Mouse (Mus musculus): ENCODE results near the gene Cldn10. TPM values are rescaled to one million over a fixed set of nuclear protein-coding genes. Genes with fewer than 3 reads are reported as not detected.

Cldn10 gene
- polyA plus RNA-seq, 1 experiment from 2014 or later: 0.32 TPM

DNA sequence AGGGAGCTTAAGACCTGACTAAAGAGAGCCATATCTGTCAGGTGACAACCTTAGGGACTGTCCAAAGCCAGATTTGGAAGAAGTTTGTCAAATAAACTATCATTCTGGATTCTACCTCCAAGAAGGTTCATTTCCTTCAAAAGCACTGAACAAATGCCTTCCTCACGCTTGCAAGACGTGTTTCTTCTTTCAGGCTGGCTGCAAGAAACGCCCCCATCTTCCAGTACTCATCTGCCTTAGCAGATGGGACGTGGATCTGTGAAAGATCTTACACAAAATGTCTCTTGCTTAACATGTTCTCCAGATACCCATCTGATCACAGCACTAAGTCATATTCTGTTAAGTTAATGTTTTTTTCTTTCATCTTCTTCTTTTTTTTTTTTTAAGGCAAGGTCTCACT is 102.4 kb downstream of the Cldn10 start:
- no peak overlapping the region for H3K9ac ChIP-seq
- peaks cover 62% of the 10 kb centered on the region for H3K36me3 ChIP-seq
- no peaks in the 10 kb centered on the region for H3K4me1 ChIP-seq (replicated peaks)
- 89% methylated on average over 4 of the region's 4 CpGs for WGBS
- ATAC-seq (ENCODE audit: insufficient number of reproducible peaks, low FRiP score): no peak
- no peak overlapping the region for H3K4me3 ChIP-seq
- H3K9me3 ChIP-seq (replicated peaks): no peaks in the 10 kb centered on the region
- H3K4me2 ChIP-seq: no peak overlapping the region
- H3K27ac ChIP-seq (ENCODE audit: poor library complexity, severe bottlenecking): no peak overlapping the region
- no peaks in the 10 kb centered on the region for H3K27me3 ChIP-seq (replicated peaks)

- Histone ChIP-seq H3K27ac (ENCODE audit: poor library complexity, severe bottlenecking) (no peak overlapping the region), H3K27me3 (replicated peaks) (no peaks in the 10 kb centered on the region), H3K9me3 (replicated peaks) (no peaks in the 10 kb centered on the region), H3K4me3 (no peak overlapping the region), H3K9ac (no peak overlapping the region), H3K4me1 (replicated peaks) (no peaks in the 10 kb centered on the region), H3K36me3 (peaks cover 56% of the 10 kb centered on the region), H3K4me2 (no peak overlapping the region)
- no peak for ATAC-seq (ENCODE audit: insufficient number of reproducible peaks, low FRiP score)
- 73% methylated on average over 7 of the region's 7 CpGs for WGBS
Observed at GRCm38 (mm10) chr14:118895228-118895627, 107.5 kb downstream of the Cldn10 start.

- no peak overlapping the region for H3K27ac ChIP-seq (ENCODE audit: poor library complexity, severe bottlenecking)
- no peak overlapping the region for H3K9ac ChIP-seq
- no peaks in the 10 kb centered on the region for H3K4me1 ChIP-seq (replicated peaks)
- no peaks in the 10 kb centered on the region for H3K27me3 ChIP-seq (replicated peaks)
- peaks cover 58% of the 10 kb centered on the region for H3K36me3 ChIP-seq
- WGBS: 86% methylated on average over 10 of the region's 10 CpGs
- no peak overlapping the region for H3K4me2 ChIP-seq
- H3K9me3 ChIP-seq (replicated peaks): no peaks in the 10 kb centered on the region
- H3K4me3 ChIP-seq: no peak overlapping the region
- no peak for ATAC-seq (ENCODE audit: insufficient number of reproducible peaks, low FRiP score)
Observed at GRCm38 (mm10) chr14:118895655-118896054, 107.9 kb downstream of the Cldn10 start.

DNA sequence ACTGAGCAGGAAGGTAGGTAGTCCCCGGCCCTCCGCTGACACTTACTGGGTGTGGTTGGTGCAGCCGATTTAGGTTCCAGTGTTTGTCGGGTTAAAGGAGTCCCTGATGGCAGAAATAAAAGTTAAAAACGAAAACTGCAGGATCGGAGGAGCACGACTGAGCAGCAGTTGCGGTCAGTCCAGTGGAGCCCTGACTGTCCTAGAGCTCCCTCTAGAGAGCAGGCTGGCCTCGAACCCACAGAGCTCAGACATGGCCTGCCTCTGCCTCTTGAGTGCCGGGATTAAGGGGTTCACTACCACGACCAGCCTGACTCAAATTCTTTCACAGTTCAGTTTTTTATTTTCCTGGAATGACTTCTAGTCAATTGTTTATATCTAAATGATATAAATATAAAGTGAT is 112.2 kb downstream of the Cldn10 start:
- Histone ChIP-seq H3K4me3 (no peak overlapping the region), H3K4me1 (replicated peaks) (no peaks in the 10 kb centered on the region), H3K4me2 (no peak overlapping the region), H3K27ac (ENCODE audit: poor library complexity, severe bottlenecking) (no peak overlapping the region), H3K9ac (no peak overlapping the region), H3K9me3 (replicated peaks) (peaks cover 4% of the 10 kb centered on the region), H3K27me3 (replicated peaks) (no peaks in the 10 kb centered on the region), H3K36me3 (peaks cover 77% of the 10 kb centered on the region)
- ATAC-seq (ENCODE audit: insufficient number of reproducible peaks, low FRiP score): no peak
- 81% methylated on average over 11 of the region's 11 CpGs for WGBS

DNA sequence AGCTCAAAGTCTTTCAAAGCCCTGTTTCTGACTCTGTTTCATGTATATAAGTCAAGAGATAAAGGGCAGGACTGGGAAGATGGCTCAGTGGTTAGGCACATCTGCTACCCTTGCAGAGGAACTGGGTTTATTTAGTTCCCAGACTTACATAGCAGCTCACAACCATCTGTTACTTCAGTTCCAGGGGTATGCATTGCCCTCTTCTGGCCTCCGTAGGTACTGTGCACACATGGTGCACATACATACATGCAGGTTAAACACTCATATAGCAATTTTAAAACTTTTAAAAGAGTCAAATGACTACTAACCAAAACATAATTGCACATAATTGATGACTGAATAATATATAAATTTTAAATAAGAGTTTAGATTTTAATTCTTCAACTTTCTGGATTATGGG is 113.2 kb downstream of the Cldn10 start:
- Histone ChIP-seq H3K4me1 (replicated peaks) (no peaks in the 10 kb centered on the region), H3K4me2 (no peak overlapping the region), H3K27me3 (replicated peaks) (no peaks in the 10 kb centered on the region), H3K27ac (ENCODE audit: poor library complexity, severe bottlenecking) (no peak overlapping the region), H3K36me3 (peaks cover 67% of the 10 kb centered on the region), H3K4me3 (no peak overlapping the region), H3K9me3 (replicated peaks) (peaks cover 4% of the 10 kb centered on the region), H3K9ac (no peak overlapping the region)
- no peak for ATAC-seq (ENCODE audit: insufficient number of reproducible peaks, low FRiP score)
- 100% methylated on average over 1 of the region's 1 CpGs for WGBS

GRCm38 (mm10) chr14:118903397-118903796 is 115.7 kb downstream of the Cldn10 start:
- ATAC-seq (ENCODE audit: insufficient number of reproducible peaks, low FRiP score): no peak
- no peak overlapping the region for H3K4me3 ChIP-seq
- peaks cover 70% of the 10 kb centered on the region for H3K36me3 ChIP-seq
- no peak overlapping the region for H3K4me2 ChIP-seq
- peaks cover 11% of the 10 kb centered on the region for H3K4me1 ChIP-seq (replicated peaks)
- no peak overlapping the region for H3K27ac ChIP-seq (ENCODE audit: poor library complexity, severe bottlenecking)
- peaks cover 4% of the 10 kb centered on the region for H3K9me3 ChIP-seq (replicated peaks)
- no peaks in the 10 kb centered on the region for H3K27me3 ChIP-seq (replicated peaks)
- H3K9ac ChIP-seq: no peak overlapping the region
- WGBS: 84% methylated on average over 3 of the region's 3 CpGs

GRCm38 (mm10) chr14:118903867-118904562 is 116.3 kb downstream of the Cldn10 start:
- no peak for ATAC-seq (ENCODE audit: insufficient number of reproducible peaks, low FRiP score)
- Histone ChIP-seq H3K4me3 (no peak overlapping the region), H3K27me3 (replicated peaks) (no peaks in the 10 kb centered on the region), H3K4me1 (replicated peaks) (peaks cover 11% of the 10 kb centered on the region), H3K36me3 (peaks cover 65% of the 10 kb centered on the region), H3K9me3 (replicated peaks) (peaks cover 4% of the 10 kb centered on the region), H3K27ac (ENCODE audit: poor library complexity, severe bottlenecking) (no peak overlapping the region), H3K4me2 (no peak overlapping the region), H3K9ac (no peak overlapping the region)
- 77% methylated on average over 6 of the region's 6 CpGs for WGBS

DNA sequence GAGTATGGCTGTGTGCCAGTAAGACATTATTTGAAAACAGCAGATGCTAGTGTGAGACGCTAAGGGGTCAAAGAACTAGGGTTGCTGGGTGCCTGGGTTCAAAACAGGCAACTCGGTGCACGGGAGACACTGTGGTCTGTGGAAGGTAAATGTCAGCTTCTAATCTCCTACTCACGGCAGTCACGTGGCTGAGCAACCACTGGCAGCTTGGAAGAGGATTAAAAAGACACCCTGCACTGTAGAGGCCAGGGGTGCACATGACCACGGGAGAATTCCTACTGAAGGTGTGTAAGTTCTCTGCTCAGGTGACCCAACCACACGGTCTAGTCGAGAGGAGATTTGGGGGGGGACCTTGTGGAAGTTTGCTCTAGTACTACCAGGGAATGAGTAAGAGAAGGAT is 119.9 kb downstream of the Cldn10 start:
- Histone ChIP-seq H3K4me2 (no peak overlapping the region), H3K9me3 (replicated peaks) (no peaks in the 10 kb centered on the region), H3K4me1 (replicated peaks) (peaks cover 11% of the 10 kb centered on the region), H3K27me3 (replicated peaks) (no peaks in the 10 kb centered on the region), H3K4me3 (no peak overlapping the region), H3K27ac (ENCODE audit: poor library complexity, severe bottlenecking) (no peak overlapping the region), H3K36me3 (peaks cover 54% of the 10 kb centered on the region), H3K9ac (no peak overlapping the region)
- 52% methylated on average over 8 of the region's 8 CpGs for WGBS
- ATAC-seq (ENCODE audit: insufficient number of reproducible peaks, low FRiP score): 0 out of 2 replicates have a peak, but pooled peaks have one; percentile 23

GRCm38 (mm10) chr14:118909872-118910271 is 122.2 kb downstream of the Cldn10 start:
- 65% methylated on average over 8 of the region's 8 CpGs for WGBS
- ATAC-seq (ENCODE audit: insufficient number of reproducible peaks, low FRiP score): no peak
- Histone ChIP-seq H3K27me3 (replicated peaks) (no peaks in the 10 kb centered on the region), H3K4me3 (no peak overlapping the region), H3K27ac (ENCODE audit: poor library complexity, severe bottlenecking) (no peak overlapping the region), H3K9me3 (replicated peaks) (no peaks in the 10 kb centered on the region), H3K36me3 (peaks cover 37% of the 10 kb centered on the region), H3K4me1 (replicated peaks) (peaks cover 16% of the 10 kb centered on the region), H3K4me2 (no peak overlapping the region), H3K9ac (no peak overlapping the region)

DNA sequence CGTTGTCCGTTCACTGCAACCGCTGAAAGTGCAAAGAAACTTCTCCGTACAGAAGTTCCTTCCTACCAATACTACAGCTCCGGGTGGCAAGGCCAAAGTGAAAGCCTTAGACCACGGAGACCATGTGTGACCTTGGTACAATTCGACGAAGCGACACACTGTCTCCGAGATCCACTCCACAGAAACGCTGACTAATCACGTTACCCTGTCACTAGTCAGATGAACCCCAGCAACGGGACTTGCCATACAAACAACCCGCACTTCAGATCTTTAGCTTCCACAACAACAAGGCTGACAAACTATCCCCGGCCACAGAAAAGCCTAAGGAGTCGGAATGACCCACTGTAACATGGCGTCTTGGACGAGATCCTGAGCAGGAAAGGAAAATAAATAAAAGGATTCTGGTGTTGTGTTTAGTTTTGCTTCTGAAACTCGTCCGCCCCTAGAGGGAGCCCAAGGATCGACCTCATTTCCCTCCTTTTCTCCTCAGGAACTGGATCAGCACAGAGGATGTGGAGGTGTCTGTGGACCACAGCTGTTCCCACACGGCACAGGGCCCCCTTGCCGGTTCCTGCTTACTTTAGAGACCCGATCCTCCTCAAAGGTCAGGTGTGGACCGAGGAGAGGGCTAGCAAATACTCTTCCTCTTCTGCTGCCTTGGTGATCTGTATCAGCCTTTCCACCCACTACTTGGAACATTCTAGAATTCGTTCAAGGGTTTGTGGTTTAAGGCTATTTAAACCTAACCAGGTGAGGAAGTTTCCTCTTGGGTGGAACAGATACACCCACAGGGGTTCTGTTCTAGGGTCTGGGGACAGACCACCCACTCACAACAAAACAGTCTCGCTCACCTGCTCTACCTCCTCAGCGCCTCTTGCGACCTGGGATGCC is 122.9 kb downstream of the Cldn10 start:
- Histone ChIP-seq H3K4me3 (no peak overlapping the region), H3K4me2 (0 out of 2 replicates have a peak overlapping the region, but pooled peaks have one; percentile 6), H3K36me3 (peaks cover 37% of the 10 kb centered on the region), H3K27ac (ENCODE audit: poor library complexity, severe bottlenecking) (no peak overlapping the region), H3K9me3 (replicated peaks) (no peaks in the 10 kb centered on the region), H3K9ac (no peak overlapping the region), H3K27me3 (replicated peaks) (no peaks in the 10 kb centered on the region), H3K4me1 (replicated peaks) (peaks cover 16% of the 10 kb centered on the region)
- 55% methylated on average over 29 of the region's 29 CpGs for WGBS
- ATAC-seq (ENCODE audit: insufficient number of reproducible peaks, low FRiP score): peak; percentile 38; the same call in 1 of the 2 replicates

DNA sequence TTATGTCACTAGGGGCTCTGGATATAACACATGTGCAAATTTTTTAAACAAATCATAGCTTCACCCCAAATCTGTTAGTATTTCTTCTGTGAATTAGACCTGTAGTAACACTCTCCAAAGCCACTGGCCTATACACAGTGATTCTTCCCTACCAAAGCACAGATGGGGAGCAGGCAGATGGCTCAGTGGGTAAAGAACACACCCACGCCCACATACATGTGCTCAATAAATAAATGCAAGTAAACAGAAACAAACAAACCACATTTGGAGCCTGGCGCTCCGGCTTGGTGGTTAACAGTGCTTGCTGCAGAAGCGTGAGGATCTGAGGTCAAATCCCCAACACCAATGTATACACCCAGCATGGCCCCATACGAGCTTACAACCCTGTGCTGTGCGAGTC is 123.8 kb downstream of the Cldn10 start:
- Histone ChIP-seq H3K4me1 (replicated peaks) (peaks cover 16% of the 10 kb centered on the region), H3K9me3 (replicated peaks) (no peaks in the 10 kb centered on the region), H3K4me3 (no peak overlapping the region), H3K36me3 (peaks cover 34% of the 10 kb centered on the region), H3K4me2 (no peak overlapping the region), H3K27ac (ENCODE audit: poor library complexity, severe bottlenecking) (no peak overlapping the region), H3K9ac (no peak overlapping the region), H3K27me3 (replicated peaks) (no peaks in the 10 kb centered on the region)
- WGBS: 87% methylated on average over 6 of the region's 6 CpGs
- no peak for ATAC-seq (ENCODE audit: insufficient number of reproducible peaks, low FRiP score)

Measured in heart, embryonic 12.5 days (tissue).